Mouse (Mus musculus) neural tube, embryonic 14.5 days (tissue): ENCODE data around the gene Parp6. TPM values are rescaled to one million over a fixed set of nuclear protein-coding genes. Genes with fewer than 3 reads are reported as not detected.
A peak's percentile ranks its signal among the peaks of the same experiment; 100 is the strongest.

ENCODE experiments used
- ATAC-seq: fragments of 200-750 bp; cut with Nextera tagmentation; 2 replicates; pipeline ENCODE4 v1.8.0; 2017; ENCODE audit warnings: low read depth, mild to moderate bottlenecking, moderate TSS enrichment, moderate library complexity
- H3K27ac ChIP-seq: fragments of 300-500 bp; sonication (generic); 2 replicates; pipeline ENCODE4 v1.5.1; 2014; ENCODE audit warnings: low read depth, mild to moderate bottlenecking, control low read depth, low read length, moderate library complexity, mixed read lengths
- H3K27me3 ChIP-seq: fragments of 300-500 bp; sonication (generic); 2 replicates; pipeline ENCODE4 v1.6.1; 2014; ENCODE audit warnings: low read length; ENCODE audit not compliant: control insufficient read depth, insufficient read depth
- H3K36me3 ChIP-seq: fragments of 300-500 bp; sonication (generic); 2 replicates; pipeline ENCODE4 v1.6.1; 2014; ENCODE audit warnings: low read length, mixed read lengths; ENCODE audit not compliant: control insufficient read depth, insufficient read depth
- H3K4me1 ChIP-seq: fragments of 300-500 bp; sonication (generic); 2 replicates; pipeline ENCODE4 v1.6.1; 2014; ENCODE audit warnings: low read length; ENCODE audit not compliant: control insufficient read depth, insufficient read depth
- H3K4me2 ChIP-seq: fragments of 300-500 bp; sonication (generic); 2 replicates; pipeline ENCODE4 v1.6.1; 2014; ENCODE audit warnings: mild to moderate bottlenecking, low read depth, low read length, control low read depth
- H3K4me3 ChIP-seq: fragments of 300-500 bp; sonication (generic); 2 replicates; pipeline ENCODE4 v1.5.1; 2014; ENCODE audit warnings: low read depth, low read length, control low read depth, mixed read lengths
- H3K9ac ChIP-seq: fragments of 300-500 bp; sonication (generic); replicated peaks from 2 replicates; pipeline ENCODE4 v1.6.1; 2014; ENCODE audit warnings: low read depth, mild to moderate bottlenecking, control low read depth, low read length, mixed read lengths
- H3K9me3 ChIP-seq: fragments of 300-500 bp; sonication (generic); 2 replicates; pipeline ENCODE4 v1.6.1; 2016; ENCODE audit warnings: low read length; ENCODE audit not compliant: control insufficient read depth
- WGBS: fragments of 180-500 bp; shearing (Covaris S2); extraction: QIAGEN DNeasy Blood & Tissue Kit; methylation state at CpG from one replicate; pipeline ENCODE4 v1.1.7; 2014; 5-methylcytosine and 5-hydroxymethylcytosine counted together
- polyA plus RNA-seq: library from polyadenylated mRNA; unstranded; fragments of >200 nt; fragmentation: Nextera tagmentation; extraction: Ambion mirVana; gene quantifications from 2 replicates; pipeline ENCODE4 v1.2.1, GENCODE M21; 2014

The Parp6 gene
- polyA plus RNA-seq, 1 experiment from 2014 or later = 258 TPM

GRCm38 (mm10) chr9:59687416-59688046 lies 70.4 kb downstream of the Parp6 start:
- Histone ChIP-seq H3K9me3 (no peaks in the 10 kb centered on the region), H3K4me1 (peaks cover 5% of the 10 kb centered on the region; the same call in 1 of the 2 replicates), H3K4me2 (no peak overlapping the region), H3K9ac (no peak overlapping the region), H3K4me3 (no peak overlapping the region), H3K27ac (no peak overlapping the region), H3K36me3 (no peaks in the 10 kb centered on the region), H3K27me3 (no peaks in the 10 kb centered on the region)
- 48% methylated on average over 6 of the region's 6 CpGs for WGBS
- no peak for ATAC-seq

DNA sequence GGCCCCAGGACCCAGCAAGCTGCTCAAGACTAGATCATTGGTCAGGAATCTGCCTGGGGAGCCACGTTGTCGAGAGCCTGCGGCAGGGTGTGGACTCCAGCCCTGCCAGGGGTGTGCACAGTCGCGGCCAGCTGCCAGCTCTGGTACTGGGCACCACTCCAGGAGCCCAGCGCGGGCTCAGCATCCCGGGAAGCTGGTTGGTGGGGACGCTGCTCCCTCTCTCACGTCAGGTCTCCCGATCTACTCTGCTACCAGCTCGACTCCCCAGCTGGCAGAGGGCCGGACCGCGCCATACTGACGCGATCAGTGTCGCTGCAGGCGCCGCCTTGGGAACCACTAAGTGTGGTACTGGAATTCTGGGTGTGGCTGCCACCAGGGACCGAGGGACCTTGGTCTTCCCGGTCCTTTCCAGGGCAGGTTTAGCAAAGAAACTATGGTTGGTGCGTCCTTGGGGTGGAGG lies 74.6 kb downstream of the Parp6 start:
- Histone ChIP-seq H3K27me3 (no peaks in the 10 kb centered on the region), H3K9me3 (no peaks in the 10 kb centered on the region), H3K27ac (0 out of 2 replicates have a peak overlapping the region, but pooled peaks have one; percentile 24), H3K9ac (0 out of 2 replicates have a peak overlapping the region, but pooled peaks have one; percentile 32), H3K36me3 (no peaks in the 10 kb centered on the region), H3K4me2 (peak overlapping the region; percentile 42), H3K4me1 (peaks cover 5% of the 10 kb centered on the region; the same call in 1 of the 2 replicates), H3K4me3 (peak overlapping the region; percentile 12)
- peak; percentile 90 for ATAC-seq
- WGBS = 3% methylated on average over 23 of the region's 23 CpGs

DNA sequence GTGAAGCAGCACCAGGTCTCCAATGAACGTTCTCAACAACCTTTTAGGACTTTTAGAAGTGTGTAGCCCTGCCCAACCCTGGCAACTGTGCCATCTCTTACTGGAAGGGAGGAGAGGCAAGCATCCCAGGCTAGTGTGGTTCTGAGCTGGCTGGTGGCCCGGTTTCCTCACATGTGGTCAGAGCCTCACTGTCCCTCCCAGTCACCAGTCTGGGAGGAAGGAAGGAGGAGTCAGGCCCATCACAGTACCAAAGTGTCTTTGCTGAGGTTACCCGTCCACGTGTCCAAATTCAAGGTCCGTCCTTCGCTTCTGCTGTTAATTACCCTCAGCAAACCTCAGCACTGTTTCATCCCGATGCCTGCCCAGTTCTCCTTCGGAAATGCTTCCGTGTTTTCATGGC lies 75.1 kb downstream of the Parp6 start:
- Histone ChIP-seq H3K27me3 (no peaks in the 10 kb centered on the region), H3K4me2 (peak overlapping the region; percentile 42), H3K9ac (0 out of 2 replicates have a peak overlapping the region, but pooled peaks have one; percentile 32), H3K4me1 (peaks cover 5% of the 10 kb centered on the region; the same call in 1 of the 2 replicates), H3K4me3 (peak overlapping the region; percentile 12), H3K27ac (peak overlapping the region; percentile 34; the same call in 1 of the 2 replicates), H3K36me3 (no peaks in the 10 kb centered on the region), H3K9me3 (no peaks in the 10 kb centered on the region)
- 35% methylated on average over 9 of the region's 9 CpGs for WGBS
- ATAC-seq = peak; percentile 81

- 61% methylated on average over 16 of the region's 16 CpGs for WGBS
- H3K4me2 ChIP-seq = no peak overlapping the region
- no peak for ATAC-seq
- H3K4me3 ChIP-seq = no peak overlapping the region
- H3K9me3 ChIP-seq = no peaks in the 10 kb centered on the region
- peaks cover 5% of the 10 kb centered on the region; the same call in 1 of the 2 replicates for H3K4me1 ChIP-seq
- H3K27me3 ChIP-seq = no peaks in the 10 kb centered on the region
- no peaks in the 10 kb centered on the region for H3K36me3 ChIP-seq
- no peak overlapping the region for H3K27ac ChIP-seq
- no peak overlapping the region for H3K9ac ChIP-seq
Observed at GRCm38 (mm10) chr9:59694571-59695450, 77.7 kb downstream of the Parp6 start.

DNA sequence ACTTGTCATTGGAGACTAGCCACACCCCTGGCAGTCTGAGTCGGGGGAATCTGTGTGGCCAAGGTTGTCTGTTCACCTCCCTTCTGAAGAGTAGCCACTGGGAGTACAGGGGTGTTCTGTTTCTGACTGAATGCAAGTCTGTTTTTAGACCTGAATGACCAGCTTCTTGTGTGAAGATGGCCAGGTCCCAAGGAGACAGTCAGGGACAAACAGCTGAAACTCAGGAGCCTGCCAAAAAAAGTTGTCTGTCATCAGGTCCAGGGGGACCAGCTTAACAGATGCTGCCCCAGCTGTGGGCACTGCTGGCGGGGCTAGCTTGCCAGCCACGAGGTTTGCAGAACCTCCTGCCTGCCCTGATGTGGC lies 78.3 kb downstream of the Parp6 start:
- Histone ChIP-seq H3K4me1 (peaks cover 5% of the 10 kb centered on the region; the same call in 1 of the 2 replicates), H3K27ac (no peak overlapping the region), H3K9ac (no peak overlapping the region), H3K4me2 (no peak overlapping the region), H3K9me3 (no peaks in the 10 kb centered on the region), H3K36me3 (no peaks in the 10 kb centered on the region), H3K4me3 (no peak overlapping the region), H3K27me3 (no peaks in the 10 kb centered on the region)
- 42% methylated on average over 3 of the region's 3 CpGs for WGBS
- ATAC-seq = no peak

DNA sequence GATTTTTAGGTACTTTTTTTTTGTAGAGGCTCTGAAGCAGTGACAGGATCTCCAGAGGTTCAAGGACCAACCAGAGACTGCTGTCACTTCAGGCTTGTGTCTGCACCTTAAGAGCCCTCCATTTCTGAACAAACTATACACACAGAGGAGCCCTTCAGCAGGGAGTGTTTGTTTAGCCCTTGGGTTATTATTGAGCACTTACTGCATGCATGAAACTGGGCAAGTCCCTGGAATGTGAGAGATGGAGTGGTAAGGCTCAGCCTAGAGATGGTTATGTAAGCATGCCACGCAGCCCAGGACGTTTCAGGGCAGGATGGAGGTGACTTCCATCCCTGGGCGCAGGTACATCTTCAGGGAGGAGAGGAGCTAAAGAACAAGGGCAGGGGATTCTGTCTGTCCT lies 79.3 kb downstream of the Parp6 start:
- Histone ChIP-seq H3K9ac (no peak overlapping the region), H3K36me3 (no peaks in the 10 kb centered on the region), H3K4me1 (peaks cover 5% of the 10 kb centered on the region; the same call in 1 of the 2 replicates), H3K4me2 (no peak overlapping the region), H3K4me3 (no peak overlapping the region), H3K27me3 (no peaks in the 10 kb centered on the region), H3K27ac (no peak overlapping the region), H3K9me3 (no peaks in the 10 kb centered on the region)
- ATAC-seq = no peak
- 89% methylated on average over 3 of the region's 3 CpGs for WGBS

Other genes with a start within 250 kb of the Parp6 start
- 17.7 and 20.0 TPM in 2 replicates for gene Arih1, start 130.7 kb upstream of the Parp6 start, polyA plus RNA-seq
- gene Hexa, start 77.7 kb upstream of the Parp6 start, polyA plus RNA-seq = 49.0 and 63.3 TPM in 2 replicates
- gene Tmem202, start 77.4 kb upstream of the Parp6 start, polyA plus RNA-seq = 0.68 and 0.94 TPM in 2 replicates
- 28.8 and 34.8 TPM in 2 replicates for gene Celf6, start 39.4 kb upstream of the Parp6 start, polyA plus RNA-seq
- gene Pkm, start 39.1 kb downstream of the Parp6 start, polyA plus RNA-seq = 834 and 964 TPM in 2 replicates
- gene Gramd2, start 62.9 kb downstream of the Parp6 start, polyA plus RNA-seq = 3.1 and 6.0 TPM in 2 replicates
- 13.3 and 13.5 TPM in 2 replicates for gene Senp8, start 133.4 kb downstream of the Parp6 start, polyA plus RNA-seq
- gene Myo9a, start 133.6 kb downstream of the Parp6 start, polyA plus RNA-seq = 37.9 and 38.9 TPM in 2 replicates